Mouse (Mus musculus) adrenal gland, adult 2 months (tissue): ENCODE data around the gene Smarcal1. TPM values are rescaled to one million over a fixed set of nuclear protein-coding genes. Genes with fewer than 3 reads are reported as not detected.

Experiments used
- DNase-seq: peaks from one replicate; pipeline ENCODE4 v3.0.0; 2021
- long read RNA-seq: library from polyadenylated mRNA; stranded (forward); transcript quantifications from one replicate; pipeline ENCODE4 v2.0.0, GENCODE M21; 2021
- polyA plus RNA-seq: library from polyadenylated mRNA; depleted of rRNA; stranded (reverse); fragments of >200 nt; gene quantifications from 2 replicates; pipeline ENCODE4 v1.2.3, GENCODE M21; 2012; rRNA removed
- total RNA-seq, 2 experiments: library from RNA; stranded (reverse); gene quantifications; 2 replicates each; pipeline ENCODE4 v1.2.3; 2021

The Smarcal1 gene
- 10 to 100 TPM; 38.5 to 51.4 TPM for total RNA-seq
- 49.5 and 56.9 TPM in 2 replicates for polyA plus RNA-seq
- long read RNA-seq, transcript Smarcal1-201 (17 exons, 3,059 nt): major isoform, 12 of 18 reads
- long read RNA-seq, partial matches to known transcripts: 4 of 18 reads
- long read RNA-seq, other reads (novel, unspliced or antisense): 2 of 18 reads

DNA sequence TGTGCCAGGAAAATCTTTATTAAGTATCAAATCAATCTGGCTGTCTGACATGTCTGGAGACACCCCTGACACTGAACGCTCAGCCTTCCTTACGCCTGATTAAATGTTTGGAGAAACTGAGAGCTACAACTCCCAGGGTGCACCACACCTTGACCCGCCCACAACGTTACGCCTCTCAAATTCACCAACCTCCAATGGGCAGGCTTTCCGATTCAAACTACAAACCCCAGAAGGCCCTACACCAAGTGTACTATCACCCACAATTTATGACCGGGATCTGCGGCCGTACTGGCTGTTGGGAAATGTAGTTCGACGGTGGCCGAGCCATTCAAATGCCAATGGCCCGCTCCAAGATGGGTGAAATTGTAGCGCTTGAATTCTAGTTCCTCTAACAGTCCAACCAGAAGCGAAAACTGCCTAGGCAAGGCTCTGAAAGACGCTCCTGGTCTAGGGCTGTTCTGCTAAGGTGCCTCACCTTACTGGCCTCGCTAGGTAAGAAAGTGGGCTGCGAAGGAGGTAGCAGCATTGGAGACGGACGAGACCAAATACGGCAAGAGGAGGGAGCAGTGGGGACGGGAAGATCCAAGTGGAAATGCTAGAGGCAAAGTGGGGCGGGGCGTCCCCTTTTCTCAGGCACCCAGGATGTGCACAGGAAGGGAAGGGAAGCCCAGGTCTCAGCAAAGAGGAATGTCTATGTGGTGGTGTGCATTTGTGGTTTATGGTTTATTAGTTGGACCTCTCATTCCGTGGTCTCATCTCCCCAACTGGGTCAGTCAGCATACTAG lies at the start of gene Smarcal1:
Smarcal1 (plus strand) TSS at position 305 of the 785 bp plus-strand sequence.
- peak; percentile 96 for DNase-seq

GRCm38 (mm10) chr1:72533439-72533838 lies 49.6 kb upstream of the Smarcal1 start:
- no peak for DNase-seq

DNA sequence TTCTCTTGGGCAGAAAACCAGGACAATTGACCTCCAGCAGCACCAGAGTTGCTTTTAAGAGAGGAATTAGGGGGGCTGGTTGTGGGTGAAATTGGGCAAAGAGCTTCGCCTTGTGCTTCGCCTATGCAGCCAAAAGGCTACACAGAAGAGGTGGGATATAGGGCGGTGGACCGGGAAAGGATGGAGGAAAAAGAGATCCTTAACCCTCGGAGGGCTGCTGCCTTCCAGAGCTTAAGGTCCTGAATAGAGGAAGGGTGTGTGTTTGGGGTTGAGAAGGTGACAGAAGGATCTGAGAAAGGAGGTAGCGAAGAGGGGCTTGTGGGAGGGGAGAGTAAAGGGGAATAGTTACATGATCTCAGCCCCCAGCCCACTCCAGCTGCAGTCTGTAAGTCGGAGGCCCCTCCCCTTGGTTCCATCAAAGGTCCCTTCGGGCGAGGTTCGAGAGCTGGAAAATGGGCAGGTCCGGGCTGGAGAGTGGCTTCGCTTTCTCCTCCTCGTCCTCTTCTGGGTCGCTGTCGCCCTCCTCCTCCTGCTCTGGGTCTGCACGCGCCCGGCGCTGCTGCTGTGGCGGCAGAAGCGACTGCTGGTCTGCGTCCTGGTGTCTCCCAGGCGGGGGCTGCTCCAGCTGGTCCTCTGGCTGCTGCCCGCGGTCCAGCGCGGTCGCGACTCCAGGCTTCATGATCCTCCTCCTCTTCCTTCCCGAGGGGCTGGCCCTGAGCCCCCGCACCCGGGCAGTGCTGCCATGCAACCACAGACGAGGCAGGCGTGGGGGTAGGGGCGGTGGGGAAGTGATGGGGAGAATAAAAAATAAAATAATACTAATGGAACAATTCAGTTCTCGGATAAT lies 47.1 kb upstream of the Smarcal1 start:
- DNase-seq: peak; percentile 5

- DNase-seq: peak; percentile 63
Measured at GRCm38 (mm10) chr1:72536611-72537351, 46.3 kb upstream of the Smarcal1 start, which contains the start of gene March4. TSS of gene March4 (minus strand) at chr1:72536930.

- no peak for DNase-seq
Measured at GRCm38 (mm10) chr1:72538266-72538665, 44.8 kb upstream of the Smarcal1 start.

GRCm38 (mm10) chr1:72550317-72550716 lies 32.7 kb upstream of the Smarcal1 start:
- DNase-seq: no peak

DNA sequence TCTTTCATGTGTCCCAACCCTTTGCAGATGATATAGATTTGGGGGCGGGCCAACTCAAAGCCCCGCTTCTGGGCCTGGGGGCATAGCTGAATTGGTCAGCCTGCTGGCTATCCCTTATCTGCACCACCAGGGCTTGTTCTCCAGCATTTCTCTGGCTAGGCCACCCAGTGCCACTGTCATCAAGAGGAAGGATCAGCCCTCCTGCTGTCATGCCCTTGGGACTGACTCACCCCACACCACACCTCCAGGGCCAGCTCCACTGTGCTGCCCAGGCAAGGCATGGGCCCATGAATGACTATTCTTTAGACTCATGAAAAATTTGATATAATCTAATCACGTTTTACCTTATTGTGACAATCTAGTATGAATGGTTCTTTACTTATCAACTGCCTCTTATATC lies 26.6 kb upstream of the Smarcal1 start:
- peak; percentile 82 for DNase-seq

GRCm38 (mm10) chr1:72558625-72559024 lies 24.4 kb upstream of the Smarcal1 start:
- DNase-seq: no peak

GRCm38 (mm10) chr1:72564334-72564962 lies 18.6 kb upstream of the Smarcal1 start:
- peak; percentile 83 for DNase-seq

- no peak for DNase-seq
Measured at GRCm38 (mm10) chr1:72567056-72567455, 16.0 kb upstream of the Smarcal1 start.

DNA sequence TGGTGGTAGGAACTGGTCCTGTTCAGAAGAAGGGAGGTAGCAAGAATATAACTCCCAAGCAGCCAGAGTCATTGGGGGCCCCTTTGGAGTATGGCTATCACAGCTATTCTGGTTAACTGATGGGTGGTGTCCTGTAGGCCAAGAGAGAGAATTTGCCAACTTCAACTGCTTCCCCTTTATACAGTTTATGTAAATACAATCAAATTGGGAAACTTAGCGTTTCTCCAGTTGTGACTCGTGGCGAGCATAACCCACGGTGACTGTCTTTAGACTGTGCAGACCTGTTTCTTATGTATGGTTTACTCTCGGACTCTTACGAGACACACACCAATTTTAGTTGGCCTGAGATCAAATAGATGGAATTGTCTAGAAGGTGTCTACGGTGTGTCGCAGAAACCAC lies 14.3 kb upstream of the Smarcal1 start:
- no peak for DNase-seq

DNA sequence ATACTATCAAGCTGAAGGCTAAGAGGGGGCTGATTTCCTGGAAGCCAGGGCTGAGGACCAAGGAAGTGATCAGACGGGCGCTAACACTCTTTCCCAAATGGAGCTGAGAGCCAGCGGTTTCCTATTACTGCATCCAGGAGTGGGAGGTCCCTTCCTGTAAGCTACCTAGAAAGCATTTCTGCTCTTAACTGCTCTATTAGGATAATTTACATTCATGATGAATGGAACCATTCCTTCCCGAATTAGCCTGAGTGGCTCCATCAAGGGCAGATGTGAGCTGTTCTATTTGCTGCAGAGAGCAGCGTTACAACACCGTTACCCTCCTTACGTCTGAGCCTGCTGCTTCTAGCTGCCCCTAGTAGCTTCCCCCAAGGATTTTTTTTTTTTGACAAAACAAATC lies 9.0 kb upstream of the Smarcal1 start:
- DNase-seq: peak; percentile 35

DNA sequence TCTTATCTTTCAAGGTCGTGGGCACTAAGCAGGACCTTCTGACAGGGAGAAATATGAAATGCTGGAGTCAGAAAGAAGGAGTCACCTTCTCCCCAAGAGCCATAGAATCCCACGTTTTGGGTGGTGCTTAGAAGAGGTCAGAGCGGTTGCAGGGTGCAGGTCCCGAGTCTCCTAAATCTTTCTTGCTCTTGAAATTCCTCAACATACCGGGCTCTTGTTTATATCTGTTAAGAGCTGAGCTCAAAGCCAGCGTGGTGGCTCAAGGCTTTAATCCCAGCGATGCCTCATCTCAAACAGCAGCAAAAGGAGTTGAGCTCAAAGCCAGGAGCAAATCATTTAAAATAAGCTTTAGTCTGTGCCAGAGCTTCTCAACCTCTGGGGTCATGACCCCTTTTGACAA lies 8.4 kb upstream of the Smarcal1 start:
- no peak for DNase-seq

- DNase-seq: no peak
Measured at GRCm38 (mm10) chr1:72575121-72575520, 7.9 kb upstream of the Smarcal1 start.

GRCm38 (mm10) chr1:72577481-72577922 lies 5.5 kb upstream of the Smarcal1 start:
- no peak for DNase-seq

- no peak for DNase-seq
Measured at GRCm38 (mm10) chr1:72578351-72578750, 4.7 kb upstream of the Smarcal1 start.

DNA sequence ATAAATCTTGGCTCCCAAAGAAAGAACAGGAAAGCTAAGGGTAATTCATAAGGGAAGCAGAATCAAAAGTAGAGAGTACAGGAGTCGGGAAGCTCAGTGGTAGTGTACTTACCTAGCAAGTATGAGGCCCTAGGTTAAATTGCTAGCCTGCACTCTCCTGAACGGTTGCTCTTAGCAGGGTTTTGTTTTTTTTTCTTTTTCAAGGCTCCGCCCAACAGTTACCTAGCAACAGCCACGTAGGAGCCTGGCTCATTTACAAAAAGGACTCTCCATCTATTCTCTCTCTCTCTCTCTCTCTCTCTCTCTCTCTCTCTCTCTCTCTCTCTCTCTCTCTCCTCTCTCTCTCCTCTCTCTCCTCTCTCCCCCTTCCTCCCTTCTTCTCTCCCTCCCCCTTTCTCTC lies 4.2 kb upstream of the Smarcal1 start:
- DNase-seq: no peak

GRCm38 (mm10) chr1:72583906-72584305 lies 855 bp downstream of the Smarcal1 start:
- no peak for DNase-seq

GRCm38 (mm10) chr1:72585971-72586875 lies 3.2 kb downstream of the Smarcal1 start:
- no peak for DNase-seq

DNA sequence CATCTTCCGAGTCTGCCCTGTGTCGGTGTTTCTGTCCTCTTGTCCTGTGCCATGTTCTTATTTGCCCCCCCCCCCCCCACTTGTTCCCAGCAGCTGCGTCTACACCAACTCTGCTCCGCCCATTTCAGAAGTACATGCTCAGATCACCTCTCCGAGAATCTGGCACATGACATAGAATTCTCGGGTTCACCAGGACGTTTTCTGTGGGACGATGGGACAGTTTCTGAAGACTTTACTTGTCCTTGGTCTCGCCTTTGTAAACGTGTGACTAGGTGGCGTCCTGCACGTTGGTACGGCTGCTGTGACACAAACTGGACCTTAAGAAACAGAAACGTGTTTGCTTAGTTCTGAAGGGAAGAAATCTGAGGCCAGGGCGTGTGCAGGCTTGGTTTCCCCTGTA lies 4.5 kb downstream of the Smarcal1 start:
- DNase-seq: no peak
